Mouse (Mus musculus) embryo, embryonic 9.5 days (tissue): ENCODE data around the gene Pde4dip.

Experiments
- DNase-seq: peaks from one replicate; pipeline ENCODE4 v3.0.0-alpha.2; 2017; ENCODE audit errors: extremely low spot score

Pde4dip gene

GRCm38 (mm10) chr3:97801178-97801699 is 87.3 kb downstream of the Pde4dip start:
- DNase-seq, result no peak

- no peak for DNase-seq
Observed at GRCm38 (mm10) chr3:97800657-97801056, 87.8 kb downstream of the Pde4dip start.

GRCm38 (mm10) chr3:97800004-97800403 is 88.5 kb downstream of the Pde4dip start:
- DNase-seq, result no peak

- no peak for DNase-seq
Observed at GRCm38 (mm10) chr3:97799267-97799666, 89.2 kb downstream of the Pde4dip start.

GRCm38 (mm10) chr3:97797371-97797770 is 91.1 kb downstream of the Pde4dip start:
- DNase-seq, result no peak

- DNase-seq, result no peak
Observed at GRCm38 (mm10) chr3:97793995-97794394, 94.5 kb downstream of the Pde4dip start.

- no peak for DNase-seq
Observed at GRCm38 (mm10) chr3:97790150-97790549, 98.4 kb downstream of the Pde4dip start.

- no peak for DNase-seq
Observed at GRCm38 (mm10) chr3:97789317-97789716, 99.2 kb downstream of the Pde4dip start.

- DNase-seq, result no peak
Observed at GRCm38 (mm10) chr3:97776195-97776594, 112.3 kb downstream of the Pde4dip start.

- DNase-seq, result no peak
Observed at GRCm38 (mm10) chr3:97775742-97776141, 112.8 kb downstream of the Pde4dip start.

GRCm38 (mm10) chr3:97774861-97775260 is 113.6 kb downstream of the Pde4dip start:
- DNase-seq, result no peak

GRCm38 (mm10) chr3:97767771-97768762 is 120.4 kb downstream of the Pde4dip start:
- DNase-seq, result peak; percentile 94

- DNase-seq, result no peak
Observed at GRCm38 (mm10) chr3:97767041-97767770, 121.3 kb downstream of the Pde4dip start.

- DNase-seq, result no peak
Observed at GRCm38 (mm10) chr3:97766459-97766858, 122.0 kb downstream of the Pde4dip start.

- DNase-seq, result no peak
Observed at GRCm38 (mm10) chr3:97764152-97764551, 124.4 kb downstream of the Pde4dip start.

- no peak for DNase-seq
Observed at GRCm38 (mm10) chr3:97761951-97762350, 126.6 kb downstream of the Pde4dip start.

- DNase-seq, result no peak
Observed at GRCm38 (mm10) chr3:97761168-97761567, 127.3 kb downstream of the Pde4dip start.

- DNase-seq, result no peak
Observed at GRCm38 (mm10) chr3:97759846-97760245, 128.7 kb downstream of the Pde4dip start.

GRCm38 (mm10) chr3:97757501-97757900 is 131.0 kb downstream of the Pde4dip start:
- no peak for DNase-seq

- no peak for DNase-seq
Observed at GRCm38 (mm10) chr3:97756283-97757074, 132.0 kb downstream of the Pde4dip start.

GRCm38 (mm10) chr3:97755411-97755810 is 133.1 kb downstream of the Pde4dip start:
- no peak for DNase-seq

- no peak for DNase-seq
Observed at GRCm38 (mm10) chr3:97752901-97753300, 135.6 kb downstream of the Pde4dip start.
